Mouse (Mus musculus) heart, adult 10 weeks (tissue): ENCODE measurements around the gene Cd302. TPM values are rescaled to one million over a fixed set of nuclear protein-coding genes. Genes with fewer than 3 reads are reported as not detected.

ENCODE experiments used
- polyA plus RNA-seq: library from polyadenylated mRNA; stranded (reverse); fragments of 350-450 nt; fragmentation: Illumina TruSeq; extraction: RNeasy Lipid Tissue Mini Kit (QIAGEN cat#74804); gene quantifications from one replicate; pipeline ENCODE4 v1.2.3, GENCODE M21; 2014; ENCODE audit warnings: low read depth, low replicate concordance

Gene Cd302
- polyA plus RNA-seq: 15.7 TPM

DNA sequence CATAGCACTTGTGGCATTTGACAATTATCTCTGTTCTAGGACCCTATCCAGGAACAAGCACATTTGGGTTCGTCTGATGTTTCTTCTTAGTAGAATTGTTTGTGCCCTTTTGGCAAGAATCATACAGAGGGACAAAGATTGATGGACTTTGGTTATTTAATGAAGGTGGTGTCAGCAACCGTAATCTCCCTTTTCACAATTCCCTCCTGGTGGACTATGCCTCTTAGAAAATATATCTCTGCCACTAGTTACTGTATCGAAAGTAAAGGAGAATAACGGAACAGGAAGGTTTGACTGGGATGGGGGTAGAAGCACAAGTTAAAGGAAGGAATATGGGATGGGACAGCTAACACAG lies at the start of gene Cd302:
Gene Cd302, minus strand, starts transcription at position 22 of the 355 bp plus-strand sequence.

DNA sequence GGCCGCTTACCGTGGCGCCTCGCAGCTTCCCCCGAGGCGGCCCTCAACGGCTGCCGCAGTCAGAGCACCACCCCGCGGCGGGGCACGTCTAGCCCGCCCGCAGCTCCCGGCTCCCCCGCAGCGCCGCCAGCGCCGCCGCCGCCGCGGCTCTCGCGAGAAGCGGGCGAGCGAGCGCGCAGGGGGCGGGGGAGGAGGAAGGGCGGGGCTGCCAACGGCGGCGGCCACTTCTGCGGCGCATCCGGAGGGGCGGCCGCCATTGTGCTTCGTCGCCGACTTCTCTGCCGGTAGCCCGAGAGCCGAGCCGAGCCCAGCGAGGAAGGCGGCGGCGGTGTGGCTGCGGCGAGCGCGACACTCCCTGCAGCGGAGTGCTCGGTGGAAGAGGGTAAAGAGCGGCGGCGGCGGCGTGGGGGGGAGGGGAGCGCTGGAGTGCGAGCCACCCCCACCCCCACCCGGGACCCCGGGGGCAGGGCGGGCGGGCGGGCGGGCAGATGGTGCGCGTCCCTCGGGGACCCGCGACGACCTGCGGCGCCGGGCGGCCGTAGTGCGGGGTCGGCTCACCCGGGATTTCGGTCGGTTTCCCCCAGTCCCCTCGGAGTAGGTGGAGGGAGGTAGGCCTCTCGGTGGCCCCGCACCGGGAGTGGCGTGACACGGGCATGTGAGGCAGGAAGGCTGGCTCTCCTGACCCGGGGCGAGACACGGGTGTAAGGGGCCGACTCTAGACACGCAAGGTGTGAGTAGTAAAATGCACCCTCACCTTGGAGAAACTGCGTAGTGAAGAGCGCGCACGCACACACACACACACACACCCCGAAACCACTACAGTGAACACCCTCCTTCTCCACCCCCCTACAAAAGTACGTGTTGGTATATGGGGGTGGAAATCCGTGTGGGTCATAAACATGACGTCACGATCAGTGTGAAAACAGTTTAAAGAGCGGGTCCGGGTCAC lies 74.3 kb downstream of the Cd302 start, which contains the start of the genes Baz2b and March7:
Gene Baz2b, minus strand, starts transcription at position 137 of the 949 bp plus-strand sequence.
Gene March7, plus strand, starts transcription at position 185 of the 949 bp plus-strand sequence.

Other genes starting within 250 kb of the Cd302 start
- gene Baz2b, start 74.6 kb downstream of the Cd302 start, polyA plus RNA-seq: 27.7 TPM
- gene March7, start 74.6 kb downstream of the Cd302 start, polyA plus RNA-seq: 42.1 TPM
- gene Ly75, start 98.8 kb upstream of the Cd302 start, polyA plus RNA-seq: 0.76 TPM